Mouse (Mus musculus) adrenal gland (tissue): ENCODE measurements at regions not wholly inside any gene's neighbourhood (a gene's known extent, or its start where the extent isn't known, plus 50 kb on each side); places are given as distances from the start of the nearest gene placed in this dataset.

Source experiments
- intact Hi-C: fragments of 180-260 bp; cut with DNase I; formaldehyde crosslinking; loops from one replicate; pipeline ENCODE4 v1.15.1; 2025
- microRNA-seq, 2 experiments: library from miRNA; unstranded; fragments of <30 nt; microRNA quantifications; one replicate each; pipeline ENCODE4; 2019

GRCm38 (mm10) chrX:12839406-12840159, 77.7 kb upstream of the Med14 start:
- intact Hi-C loops, result loop anchor here (5.0 kb wide), 1 partner anchor 162 kb away; no protein-coding TSS in a partner anchor

DNA sequence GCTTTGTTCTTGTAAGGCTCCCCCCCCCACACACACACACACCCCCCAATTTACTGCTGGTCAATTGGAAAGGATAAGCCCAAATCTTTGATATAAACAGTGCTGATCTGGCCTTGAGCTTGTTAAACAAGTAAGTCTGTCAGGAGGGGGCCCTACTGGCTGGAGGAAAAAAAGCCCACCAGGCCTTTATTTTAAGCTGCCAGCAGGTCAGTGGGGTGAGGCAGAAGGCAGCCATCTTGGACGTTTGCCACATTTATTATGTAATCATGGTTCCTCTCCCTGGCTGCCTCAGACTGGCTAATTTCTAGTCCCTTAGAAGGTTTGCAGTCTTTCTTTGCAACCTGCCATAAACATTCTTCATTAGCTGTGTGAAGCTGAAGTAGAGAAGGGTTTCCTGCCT, 75.9 kb upstream of the Med14 start:
- intact Hi-C loops, result no loop called here

GRCm38 (mm10) chrX:12834681-12835080, 72.8 kb upstream of the Med14 start:
- intact Hi-C loops, result no loop called here

DNA sequence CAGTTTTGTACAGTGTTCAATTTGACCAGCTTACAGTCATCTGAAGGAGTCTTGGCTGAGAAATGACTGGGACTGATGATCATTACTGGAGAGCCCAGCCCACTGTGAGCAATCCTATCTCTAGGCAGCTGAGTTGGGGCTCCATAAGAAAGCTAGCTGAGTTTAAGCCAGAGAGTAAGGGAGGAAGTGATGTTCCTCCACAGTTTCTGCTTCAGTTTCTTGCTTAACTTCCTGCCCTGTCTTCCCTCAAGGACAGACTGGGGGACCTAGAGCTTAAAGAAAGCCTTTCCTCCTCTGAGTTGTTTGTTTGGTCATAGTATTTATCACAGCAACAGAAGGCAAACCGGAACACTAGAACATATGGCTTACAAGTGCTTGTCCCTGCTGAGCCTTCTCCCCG, 70.8 kb upstream of the Med14 start:
- intact Hi-C loops, result no loop called here

DNA sequence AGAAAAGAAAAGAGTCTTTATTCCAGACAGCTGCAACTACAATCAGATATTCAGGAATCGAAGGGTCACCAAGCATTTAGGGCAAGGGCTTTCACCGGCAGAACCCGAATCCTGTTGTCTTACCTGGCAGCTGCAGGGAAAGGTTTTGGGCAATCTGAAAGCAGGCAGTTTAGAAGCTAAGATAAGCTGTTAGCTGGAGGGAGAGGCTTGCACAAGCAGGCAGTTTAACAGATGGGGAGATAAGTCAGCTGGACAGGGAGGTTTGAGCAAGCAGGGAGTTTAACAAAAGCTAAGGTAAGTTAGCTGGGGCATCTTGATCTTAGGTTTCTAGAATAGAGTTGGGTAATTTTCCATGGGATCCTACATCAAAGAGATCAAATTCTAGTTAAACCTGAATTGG, 67.3 kb upstream of the Med14 start:
- intact Hi-C loops, result no loop called here

DNA sequence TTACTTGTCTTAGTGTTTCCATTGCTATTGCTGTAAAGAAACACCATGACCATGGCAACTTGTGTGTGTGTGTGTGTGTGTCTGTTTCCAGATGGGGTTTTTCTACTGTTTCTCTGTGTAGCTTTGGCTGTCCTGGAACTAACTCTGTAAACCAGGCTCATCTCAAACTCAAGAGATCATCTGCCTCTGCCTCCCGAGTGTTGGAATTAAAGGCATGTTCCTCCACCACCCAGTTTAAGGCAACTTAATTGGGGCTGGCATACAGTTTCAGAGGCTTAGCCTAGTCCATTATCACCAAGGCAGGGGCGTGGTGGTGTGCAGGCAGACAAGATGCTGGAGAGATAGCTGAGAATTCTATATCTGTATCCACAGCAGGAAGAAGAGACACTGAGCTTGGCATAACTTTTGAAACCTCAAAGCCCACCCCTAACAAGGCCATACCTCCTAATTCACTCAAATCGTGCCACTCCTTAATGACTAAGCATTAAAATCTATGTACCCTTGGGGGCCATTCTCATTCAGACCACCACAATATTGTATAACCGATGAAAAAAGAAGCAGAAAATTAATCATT, 65.5 kb upstream of the Med14 start:
- intact Hi-C loops, result no loop called here

GRCm38 (mm10) chrX:12826646-12827045, 64.8 kb upstream of the Med14 start:
- intact Hi-C loops, result no loop called here

- intact Hi-C loops, result no loop called here
Observed at GRCm38 (mm10) chrX:12825262-12825661, 63.4 kb upstream of the Med14 start.

- intact Hi-C loops, result no loop called here
Observed at GRCm38 (mm10) chrX:12824497-12824896, 62.6 kb upstream of the Med14 start.

GRCm38 (mm10) chrX:12822777-12823176, 60.9 kb upstream of the Med14 start:
- intact Hi-C loops, result no loop called here

DNA sequence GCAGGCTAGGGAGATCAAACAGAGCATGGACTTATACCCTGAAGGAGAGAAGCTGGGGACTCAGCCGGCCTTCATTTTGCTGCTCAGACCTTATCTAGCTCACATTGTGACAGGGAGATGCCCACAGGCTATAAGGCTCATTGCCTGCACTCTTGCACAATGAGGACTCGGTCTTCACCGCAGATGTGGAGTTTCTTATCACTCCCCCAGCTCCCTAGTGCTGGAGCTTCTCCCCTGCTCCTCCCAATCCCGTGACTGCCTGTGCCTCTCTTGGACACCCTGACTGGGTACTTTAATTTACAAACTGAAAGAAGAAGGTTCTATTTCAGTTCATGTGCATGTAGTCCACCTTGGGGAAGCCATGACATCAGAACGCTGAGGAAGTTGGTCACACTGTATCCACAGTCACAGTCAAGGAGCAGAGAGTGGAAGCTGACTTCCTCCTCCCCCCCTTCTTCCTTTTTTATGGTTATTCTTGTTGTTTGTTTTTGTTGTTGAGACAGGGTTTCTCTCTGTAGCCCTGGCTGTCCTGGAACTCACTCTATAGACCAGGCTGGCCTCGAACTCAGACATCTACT, 51.3 kb upstream of the Med14 start:
- intact Hi-C loops, result no loop called here

Small RNAs in the stretch of these regions (microRNA-seq; reads per million reads assigned to microRNA genes)
- gene Gm25063, result 0 reads per million in 2 experiments
